Mouse (Mus musculus) stomach, postnatal 0 days (tissue): ENCODE measurements around the gene Hoxc4. TPM values are rescaled to one million over a fixed set of nuclear protein-coding genes. Genes with fewer than 3 reads are reported as not detected.

ENCODE experiments used
- ATAC-seq: fragments of 200-750 bp; cut with Nextera tagmentation; 2 replicates; pipeline ENCODE4 v1.8.0; 2017; ENCODE audit not compliant: low FRiP score, low TSS enrichment
- DNase-seq: peaks from one replicate; pipeline ENCODE4 v3.0.0-alpha.2; 2016; ENCODE audit warnings: low spot score
- H3K27ac ChIP-seq: fragments of 300-500 bp; sonication (generic); replicated peaks from 2 replicates; pipeline ENCODE4 v1.5.1; 2014; ENCODE audit warnings: mild to moderate bottlenecking, control low read depth
- H3K27me3 ChIP-seq: fragments of 300-500 bp; sonication (generic); 2 replicates; pipeline ENCODE4 v1.6.1; 2014; ENCODE audit warnings: low read length; ENCODE audit not compliant: control insufficient read depth, insufficient read depth
- H3K36me3 ChIP-seq: fragments of 300-500 bp; sonication (generic); 2 replicates; pipeline ENCODE4 v1.6.1; 2014; ENCODE audit warnings: low read length, mixed read lengths; ENCODE audit not compliant: control insufficient read depth, insufficient read depth
- H3K4me1 ChIP-seq: fragments of 300-500 bp; sonication (generic); replicated peaks from 2 replicates; pipeline ENCODE4 v1.6.1; 2014; ENCODE audit warnings: antibody characterized with exemption; ENCODE audit not compliant: control insufficient read depth, insufficient read depth
- H3K4me2 ChIP-seq: fragments of 300-500 bp; sonication (generic); replicated peaks from 2 replicates; pipeline ENCODE4 v1.6.1; 2014; ENCODE audit warnings: low read depth, mild to moderate bottlenecking, control low read depth, moderate library complexity
- H3K4me3 ChIP-seq: fragments of 300-500 bp; sonication (generic); 2 replicates; pipeline ENCODE4 v1.5.1; 2014; ENCODE audit warnings: low read depth, low read length, control low read depth
- H3K9ac ChIP-seq: fragments of 300-500 bp; sonication (generic); 2 replicates; pipeline ENCODE4 v1.6.1; 2014; ENCODE audit warnings: mild to moderate bottlenecking, low read length, control low read depth, mixed read lengths
- H3K9me3 ChIP-seq: fragments of 300-500 bp; sonication (generic); 2 replicates; pipeline ENCODE4 v1.6.1; 2016; ENCODE audit warnings: low read length; ENCODE audit not compliant: control insufficient read depth
- CTCF ChIP-seq: IDR thresholded peaks from 2 replicates; pipeline ENCODE4 v1.5.1; 2016; ENCODE audit warnings: antibody characterized with exemption, low read depth, mild to moderate bottlenecking, moderate library complexity
- EP300 ChIP-seq: optimal IDR thresholded peaks from 2 replicates; pipeline ENCODE3; 2016; ENCODE audit warnings: antibody characterized with exemption
- WGBS: fragments of 180-500 bp; shearing (Covaris S2); extraction: QIAGEN DNeasy Blood & Tissue Kit; methylation state at CpG from one replicate; pipeline ENCODE4 v1.1.7; 2014; 5-methylcytosine and 5-hydroxymethylcytosine counted together
- microRNA counts: library from miRNA; unstranded; fragments of <30 nt; microRNA quantifications from one replicate; lab custom pipeline; 2015
- microRNA-seq: library from miRNA; unstranded; fragments of <30 nt; microRNA quantifications from one replicate; pipeline ENCODE4, GENCODE M21; 2016
- polyA plus RNA-seq: library from polyadenylated mRNA; unstranded; fragments of >200 nt; fragmentation: Nextera tagmentation; extraction: Ambion mirVana; gene quantifications from 2 replicates; pipeline ENCODE4 v1.2.1, GENCODE M21; 2015

Gene Hoxc4
- polyA plus RNA-seq, 1 experiment from 2014 or later: 10.4 TPM

GRCm38 (mm10) chr15:103085831-103086671 is 67.3 kb downstream of the Hoxc4 start:
- Histone ChIP-seq H3K4me2 (peak overlapping the region; percentile 54), H3K9me3 (no peaks in the 10 kb centered on the region), H3K9ac (no peak overlapping the region), H3K4me3 (peak overlapping the region; percentile 32), H3K27ac (no peak overlapping the region), H3K27me3 (no peaks in the 10 kb centered on the region; the same call in 1 of the 2 replicates), H3K36me3 (no peaks in the 10 kb centered on the region), H3K4me1 (peaks cover 4% of the 10 kb centered on the region; the same call in 1 of the 2 replicates)
- ATAC-seq (no peak; the same call in 1 of the 2 replicates), DNase-seq (peak; percentile 30)
- 7% methylated on average over 61 of the region's 61 CpGs for WGBS
- TF ChIP-seq EP300: no peak
- no peak for TF ChIP-seq CTCF

MicroRNAs within 50 kb of the gene (microRNA counts, 519-probe panel; counts per million panel counts)
- microRNA mmu-miR-615-3p (lab: Ali Mortazavi, UCI) (not detected), microRNA mmu-miR-615-5p (lab: Ali Mortazavi, UCI) (not detected)

Small RNA genes lying within 50 kb of the gene (microRNA-seq; reads per million reads assigned to microRNA genes)
- gene Mir196a-2 (1.6 reads per million), gene Mir615 (1,022 reads per million, percentile 73 among the genes with 10 or more reads in this experiment)

Other genes starting within 250 kb of the Hoxc4 start
- gene Hoxc13, start 97.8 kb upstream of the Hoxc4 start, polyA plus RNA-seq: 0.05 TPM in 1 of 2 replicates, not detected in the other
- not detected in 2 replicates for gene Hoxc12, start 82.2 kb upstream of the Hoxc4 start, polyA plus RNA-seq
- gene Hoxc11, start 64.5 kb upstream of the Hoxc4 start, polyA plus RNA-seq: not detected in 2 replicates
- not detected in 2 replicates for gene Hoxc10, start 52.1 kb upstream of the Hoxc4 start, polyA plus RNA-seq
- 18.0 and 18.2 TPM in 2 replicates for gene Hoxc5, start 51.5 kb upstream of the Hoxc4 start, polyA plus RNA-seq
- not detected in 2 replicates for gene Hoxc9, start 42.5 kb upstream of the Hoxc4 start, polyA plus RNA-seq
- 7.1 and 7.3 TPM in 2 replicates for gene Hoxc8, start 28.3 kb upstream of the Hoxc4 start, polyA plus RNA-seq
- gene Hoxc6, start 20.7 kb upstream of the Hoxc4 start, polyA plus RNA-seq: 3.3 and 4.9 TPM in 2 replicates
- gene Smug1, start 148.2 kb downstream of the Hoxc4 start, polyA plus RNA-seq: 10.6 and 11.2 TPM in 2 replicates
- 23.0 and 26.8 TPM in 2 replicates for gene Cbx5, start 220.9 kb downstream of the Hoxc4 start, polyA plus RNA-seq
- 236 and 251 TPM in 2 replicates for gene Hnrnpa1, start 221.5 kb downstream of the Hoxc4 start, polyA plus RNA-seq
- 0.50 and 0.70 TPM in 2 replicates for gene Nfe2, start 239.5 kb downstream of the Hoxc4 start, polyA plus RNA-seq